Mouse (Mus musculus) small intestine, adult 2 months (tissue): ENCODE measurements around the gene Camta1. TPM values are rescaled to one million over a fixed set of nuclear protein-coding genes. Genes with fewer than 3 reads are reported as not detected.

ENCODE experiments used
- H3K27ac ChIP-seq: fragments of 200-500 bp; 2 replicates; pipeline ENCODE4 v1.5.1; 2012; ENCODE audit warnings: low read depth, low read length, control low read depth, inconsistent platforms; ENCODE audit not compliant: insufficient read depth
- H3K27me3 ChIP-seq: fragments of 200-500 bp; 2 replicates; pipeline ENCODE4 v1.6.1; 2012; ENCODE audit warnings: mild to moderate bottlenecking, moderate library complexity, low read length, inconsistent platforms; ENCODE audit not compliant: control insufficient read depth, insufficient read depth
- H3K36me3 ChIP-seq: fragments of 200-500 bp; 2 replicates; pipeline ENCODE4 v1.6.1; 2012; ENCODE audit warnings: mild to moderate bottlenecking, low read length, control low read depth, inconsistent platforms; ENCODE audit not compliant: control insufficient read depth, insufficient read depth
- H3K4me1 ChIP-seq: fragments of 200-500 bp; 2 replicates; pipeline ENCODE4 v1.6.1; 2012; ENCODE audit warnings: low read length, inconsistent platforms, mixed read lengths; ENCODE audit not compliant: control insufficient read depth, insufficient read depth, insufficient read length
- H3K4me3 ChIP-seq: fragments of 200-500 bp; 2 replicates; pipeline ENCODE4 v1.5.1; 2012; ENCODE audit warnings: low read depth, mild to moderate bottlenecking, control low read depth, inconsistent platforms, low read length, moderate library complexity
- CTCF ChIP-seq: fragments of 200-500 bp; IDR thresholded peaks from 2 replicates; pipeline ENCODE4 v1.5.1; 2012; ENCODE audit warnings: low read depth, mild to moderate bottlenecking, control low read depth, inconsistent platforms, low read length, moderate library complexity, mixed read lengths; ENCODE audit not compliant: insufficient replicate concordance, insufficient read length; ENCODE audit errors: extremely low read depth
- POLR2A ChIP-seq: fragments of 200-500 bp; IDR thresholded peaks from 2 replicates; pipeline ENCODE4 v1.6.1; 2012; ENCODE audit warnings: low read depth, mild to moderate bottlenecking, control low read depth, inconsistent platforms, low read length, moderate library complexity
- WGBS: fragments of 180-500 bp; shearing (Covaris S2); methylation state at CpG from one replicate; pipeline ENCODE4 v1.1.7; 2018; 5-methylcytosine and 5-hydroxymethylcytosine counted together
- polyA plus RNA-seq: library from polyadenylated mRNA; depleted of rRNA; stranded (reverse); fragments of >200 nt; gene quantifications from 2 replicates; pipeline ENCODE4 v1.2.3, GENCODE M21; 2012

The Camta1 gene
- polyA plus RNA-seq, 1 experiment: 2.2 TPM

DNA sequence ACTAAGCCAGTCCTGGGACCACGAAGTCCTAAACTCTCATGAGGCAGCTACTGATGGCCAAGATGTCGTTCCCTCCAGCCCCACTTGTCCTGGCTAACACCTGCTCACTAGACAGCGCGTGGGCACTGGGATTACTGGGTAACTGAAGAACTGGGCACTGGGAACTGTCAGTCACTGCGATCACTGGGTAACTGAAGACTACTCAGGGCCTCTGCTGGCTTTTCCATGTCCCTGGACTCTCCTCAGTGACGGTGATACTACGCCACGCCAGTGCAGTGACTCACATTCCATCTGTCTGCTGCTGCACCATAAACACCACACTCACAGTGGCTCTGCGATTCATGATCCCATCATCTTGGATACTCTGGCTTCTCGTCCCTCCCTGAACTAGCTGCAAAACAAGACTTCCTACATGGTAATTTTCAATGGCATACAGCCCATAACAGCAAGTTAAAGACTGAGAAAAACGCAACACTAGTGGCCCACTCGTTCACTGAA, 81.7 kb downstream of the Camta1 start:
- Histone ChIP-seq H3K36me3 (no peaks in the 10 kb centered on the region; the same call in 1 of the 2 replicates), H3K27me3 (no peaks in the 10 kb centered on the region), H3K4me1 (no peaks in the 10 kb centered on the region), H3K27ac (no peak overlapping the region), H3K4me3 (no peak overlapping the region)
- TF ChIP-seq POLR2A (no peak), CTCF (no peak)
- 92% methylated on average over 12 of the region's 12 CpGs for WGBS

DNA sequence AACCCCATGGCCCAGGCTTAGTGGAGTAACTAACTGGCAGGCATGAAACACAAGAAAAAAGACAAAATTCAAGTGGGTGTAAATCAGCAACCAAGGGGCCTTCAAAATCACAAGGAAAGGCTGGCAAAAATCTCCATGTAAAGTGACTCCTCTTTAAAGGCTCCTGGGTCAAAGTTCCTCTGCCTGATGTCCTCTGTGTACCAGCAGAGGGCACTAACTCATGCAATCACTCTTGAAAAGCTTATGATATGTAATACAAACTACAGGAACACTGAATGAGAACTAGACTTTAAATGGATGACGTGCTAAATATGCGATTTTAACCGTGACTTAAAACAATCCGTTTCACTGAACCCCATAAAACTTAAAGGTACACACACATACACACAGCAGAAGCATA, 83.2 kb downstream of the Camta1 start:
- WGBS: 44% methylated on average over 4 of the region's 4 CpGs
- Histone ChIP-seq H3K4me1 (no peaks in the 10 kb centered on the region), H3K36me3 (no peaks in the 10 kb centered on the region; the same call in 1 of the 2 replicates), H3K4me3 (no peak overlapping the region), H3K27me3 (no peaks in the 10 kb centered on the region), H3K27ac (no peak overlapping the region)
- no peak for TF ChIP-seq CTCF
- no peak for TF ChIP-seq POLR2A

DNA sequence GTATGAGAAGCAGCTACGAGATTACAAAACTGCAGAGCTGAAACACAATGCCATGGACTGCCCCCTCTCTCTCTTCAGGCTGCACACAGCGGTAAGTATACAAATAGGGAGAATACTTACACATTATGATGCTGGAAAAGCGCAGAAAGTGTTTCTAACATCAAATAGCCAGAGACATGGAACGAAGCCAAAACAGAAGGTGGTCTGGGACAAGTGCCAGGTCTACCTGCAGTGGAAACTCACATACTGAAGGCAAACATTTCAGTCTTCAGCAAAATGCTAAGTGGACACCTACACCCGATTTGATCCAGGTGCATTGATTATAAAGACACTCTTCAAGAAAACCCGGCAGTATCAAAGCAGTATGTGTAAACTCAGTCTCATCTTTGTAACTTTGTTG, 84.2 kb downstream of the Camta1 start:
- Histone ChIP-seq H3K27ac (no peak overlapping the region), H3K4me1 (no peaks in the 10 kb centered on the region), H3K27me3 (no peaks in the 10 kb centered on the region), H3K36me3 (no peaks in the 10 kb centered on the region), H3K4me3 (no peak overlapping the region)
- no peak for TF ChIP-seq CTCF
- no peak for TF ChIP-seq POLR2A
- 57% methylated on average over 6 of the region's 6 CpGs for WGBS

DNA sequence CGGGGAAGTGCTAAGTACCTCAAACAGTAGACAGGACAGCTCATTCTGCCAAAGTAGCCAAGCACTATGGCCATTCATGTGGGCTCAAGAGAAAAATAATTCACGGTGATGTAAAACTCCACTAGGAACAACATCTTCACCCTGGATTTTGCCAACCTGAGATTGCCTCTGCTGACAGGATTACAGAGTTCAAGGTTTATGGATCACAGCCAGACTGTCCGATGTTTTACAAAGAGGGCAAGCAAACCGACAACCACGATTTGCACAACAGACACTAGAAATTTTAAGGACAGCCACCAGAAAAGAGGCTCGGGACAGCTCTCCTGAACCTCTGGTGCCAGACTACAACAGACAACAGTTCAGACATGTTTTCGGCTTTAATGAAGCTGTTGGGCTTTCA, 86.2 kb downstream of the Camta1 start:
- no peak for TF ChIP-seq CTCF
- no peak for TF ChIP-seq POLR2A
- Histone ChIP-seq H3K4me3 (no peak overlapping the region), H3K4me1 (no peaks in the 10 kb centered on the region), H3K36me3 (no peaks in the 10 kb centered on the region), H3K27me3 (no peaks in the 10 kb centered on the region), H3K27ac (no peak overlapping the region)
- 87% methylated on average over 7 of the region's 7 CpGs for WGBS

DNA sequence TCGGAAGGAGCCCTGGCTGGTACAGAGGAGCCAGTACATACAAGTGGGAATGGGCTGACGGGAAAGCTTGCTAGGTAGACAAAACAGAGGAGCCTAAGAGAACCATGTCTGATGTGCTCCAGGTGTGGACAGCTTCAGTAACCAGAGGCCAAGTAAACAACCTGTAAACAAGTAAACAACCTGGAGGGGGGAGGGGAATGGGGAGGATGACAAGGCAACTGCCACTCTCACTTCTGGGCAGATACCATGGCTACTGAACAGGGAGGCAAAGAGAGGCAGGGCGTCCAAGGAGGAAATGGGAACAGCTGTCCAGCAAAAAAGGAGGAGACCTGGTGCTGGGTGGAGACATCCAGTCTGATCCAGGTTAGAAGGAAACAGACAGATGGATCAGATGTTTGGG, 88.0 kb downstream of the Camta1 start:
- TF ChIP-seq POLR2A (no peak), CTCF (no peak)
- Histone ChIP-seq H3K4me3 (no peak overlapping the region), H3K27ac (no peak overlapping the region), H3K36me3 (no peaks in the 10 kb centered on the region), H3K27me3 (no peaks in the 10 kb centered on the region), H3K4me1 (no peaks in the 10 kb centered on the region)
- 77% methylated on average over 3 of the region's 3 CpGs for WGBS

DNA sequence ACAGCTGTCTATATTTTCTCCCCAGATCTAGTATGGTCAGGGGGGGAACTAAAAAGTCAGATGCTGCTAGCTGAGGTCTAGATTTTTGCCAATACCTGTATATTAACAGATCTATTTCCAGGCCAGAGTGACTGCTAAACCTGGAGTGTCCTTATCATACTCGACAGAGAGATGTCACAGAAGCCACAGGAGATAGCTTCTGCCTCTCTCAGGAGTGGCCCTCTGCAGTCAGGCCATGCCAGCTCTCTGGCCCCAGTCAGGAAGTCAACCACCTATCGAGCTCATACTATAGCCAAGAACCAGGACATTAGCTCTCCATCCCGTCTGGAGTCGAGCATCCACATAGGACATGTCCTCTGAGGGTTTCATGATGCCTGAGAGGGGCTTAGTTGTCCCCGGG, 88.7 kb downstream of the Camta1 start:
- TF ChIP-seq CTCF (no peak), POLR2A (no peak)
- Histone ChIP-seq H3K4me1 (no peaks in the 10 kb centered on the region), H3K27me3 (no peaks in the 10 kb centered on the region), H3K36me3 (no peaks in the 10 kb centered on the region), H3K27ac (no peak overlapping the region), H3K4me3 (no peak overlapping the region)
- WGBS: 81% methylated on average over 5 of the region's 5 CpGs

DNA sequence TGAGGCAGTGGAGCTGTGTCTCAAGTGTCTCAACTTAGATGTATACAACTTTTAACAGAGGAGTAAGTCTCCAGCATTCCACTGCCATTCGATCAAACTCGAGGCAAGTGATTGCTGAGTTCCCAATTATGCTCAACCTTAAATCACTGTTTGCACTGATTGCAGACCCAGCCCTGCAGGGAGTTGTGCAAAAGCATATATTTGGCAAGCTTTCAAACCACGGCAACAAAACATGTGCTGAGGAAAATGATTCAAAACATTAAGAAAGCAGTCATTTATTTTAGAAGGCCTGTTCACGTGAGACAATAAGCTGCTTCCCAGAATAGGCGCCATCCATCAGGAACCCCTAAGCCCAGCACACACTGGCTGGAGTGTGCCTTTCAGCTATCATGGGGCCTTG, 91.0 kb downstream of the Camta1 start:
- Histone ChIP-seq H3K27me3 (no peaks in the 10 kb centered on the region), H3K36me3 (no peaks in the 10 kb centered on the region), H3K27ac (no peak overlapping the region), H3K4me1 (no peaks in the 10 kb centered on the region), H3K4me3 (no peak overlapping the region)
- TF ChIP-seq CTCF (no peak), POLR2A (no peak)
- 66% methylated on average over 5 of the region's 5 CpGs for WGBS
